ENCODE assay signal across 11 mouse cellular contexts in genomic region chr15:98987661-98988181, GRCm38 (mm10). TPM values are rescaled to one million over a fixed set of nuclear protein-coding genes. Genes with fewer than 3 reads are reported as not detected.
DNase-seq lines count a peak whose midpoint lies in the region; ATAC-seq and TF ChIP-seq lines count a peak whose summit lies in the region.
"Had no signal": no experiment of that assay in that cellular context is flagged by ENCODE, and none has a peak within 500 bp of the region (broad histone marks: within the 10 kb centered on the region; RNA-seq: fewer than 3 reads in every experiment).

No protein-coding gene starts in this region.

- TF ChIP-seq CTCF in brain, embryonic 14.5 days (IDR thresholded peaks at IDR 0.05; ENCODE audit: borderline replicate concordance, extremely low read depth, insufficient read depth, insufficient read length), result no peak

- H3K36me3 ChIP-seq in heart, embryonic 14.5 days (ENCODE audit: control insufficient read depth, insufficient read depth, low read length), result no peaks in the 10 kb centered on the region
- no peaks in the 10 kb centered on the region for H3K36me3 ChIP-seq in heart, embryonic 15.5 days
- peaks cover 5% of the 10 kb centered on the region; the same call in 1 of the 2 replicates for H3K36me3 ChIP-seq in midbrain, embryonic 14.5 days (ENCODE audit: control insufficient read depth, insufficient read depth, low read length)

- no peak for TF ChIP-seq POLR2A in brain, embryonic 14.5 days (IDR thresholded peaks at IDR 0.05; ENCODE audit: borderline replicate concordance, extremely low read depth, insufficient read depth, insufficient read length, poor library complexity, severe bottlenecking)

- WGBS in heart, embryonic 14.5 days, result 46% methylated on average over 8 of the region's 8 CpGs
- 54% methylated on average over 8 of the region's 8 CpGs for WGBS in heart, embryonic 15.5 days
- WGBS in midbrain, embryonic 14.5 days, result 10% methylated on average over 8 of the region's 8 CpGs

- no peaks in the 10 kb centered on the region for H3K27me3 ChIP-seq in heart, embryonic 14.5 days (ENCODE audit: control insufficient read depth, insufficient read depth, low read length)
- H3K27me3 ChIP-seq in heart, embryonic 15.5 days, result no peaks in the 10 kb centered on the region
- H3K27me3 ChIP-seq in midbrain, embryonic 14.5 days (ENCODE audit: control insufficient read depth, insufficient read depth, low read length), result no peaks in the 10 kb centered on the region

- no peak overlapping the region for H3K4me3 ChIP-seq in heart, embryonic 14.5 days (ENCODE audit: control insufficient read depth in 1 of 2, insufficient read depth in 1 of 2, low read depth in 1 of 2, low read length in 2 of 2)
- H3K4me3 ChIP-seq in heart, embryonic 15.5 days, result no peak overlapping the region
- H3K4me3 ChIP-seq in midbrain, embryonic 14.5 days (replicated peaks; ENCODE audit: low read depth, low read length), result peak overlapping the region; percentile 55

- peak overlapping the region; percentile 95 to 96 for H3K27ac ChIP-seq in heart, embryonic 14.5 days (replicated peaks in 1 of 2; ENCODE audit: control insufficient read depth in 1 of 2, insufficient read depth in 1 of 2, low read depth in 2 of 2, low read length in 2 of 2)
- peak overlapping the region; percentile 94 for H3K27ac ChIP-seq in heart, embryonic 15.5 days
- H3K27ac ChIP-seq in midbrain, embryonic 14.5 days (replicated peaks; ENCODE audit: low read depth, low read length), result peak overlapping the region; percentile 99

- H3K4me2 ChIP-seq in heart, embryonic 14.5 days (ENCODE audit: low read length), result 0 out of 2 replicates have a peak overlapping the region, but pooled peaks have one; percentile 6
- no peak overlapping the region for H3K4me2 ChIP-seq in heart, embryonic 15.5 days
- H3K4me2 ChIP-seq in midbrain, embryonic 14.5 days (ENCODE audit: low read length), result peak overlapping the region; percentile 98

- peak overlapping the region; percentile 42; the same call in 1 of the 2 replicates for H3K9ac ChIP-seq in heart, embryonic 14.5 days (ENCODE audit: low read length)
- 0 out of 2 replicates have a peak overlapping the region, but pooled peaks have one; percentile 5 for H3K9ac ChIP-seq in heart, embryonic 15.5 days
- H3K9ac ChIP-seq in midbrain, embryonic 14.5 days (replicated peaks; ENCODE audit: low read length), result peak overlapping the region; percentile 97

- ATAC-seq in heart, embryonic 14.5 days (ENCODE audit: insufficient number of reproducible peaks, insufficient read depth, low FRiP score, low read depth), result no peak
- no peak for ATAC-seq in heart, embryonic 15.5 days (replicated peaks; ENCODE audit: insufficient number of reproducible peaks, insufficient read depth, low FRiP score, low read depth)
- no peak for ATAC-seq in midbrain, embryonic 14.5 days (ENCODE audit: low FRiP score, low TSS enrichment)

- H3K9me3 ChIP-seq in heart, embryonic 14.5 days (ENCODE audit: control insufficient read depth, low read length), result no peaks in the 10 kb centered on the region
- H3K9me3 ChIP-seq in heart, embryonic 15.5 days (replicated peaks), result no peaks in the 10 kb centered on the region
- H3K9me3 ChIP-seq in midbrain, embryonic 14.5 days (ENCODE audit: control insufficient read depth, low read length), result no peaks in the 10 kb centered on the region

- no peak for DNase-seq in heart, postnatal 4 days
- peak; percentile 46 for DNase-seq in brain, embryonic 14.5 days (ENCODE audit: low read depth)
- no peak for DNase-seq in midbrain, embryonic 14.5 days
- no peak for DNase-seq in frontal cortex, postnatal 10 days (ENCODE audit: low spot score in 2 of 2)
- no peak for DNase-seq in layer of hippocampus, adult 18-20 months (ENCODE audit: low spot score in 2 of 2)
- DNase-seq in frontal cortex, adult 2 months (ENCODE audit: extremely low spot score in 1 of 2, low spot score in 1 of 2), result no peak
- DNase-seq: gastrocnemius, postnatal 10 days; right cerebral cortex, postnatal 25 days had no signal

- H3K4me1 ChIP-seq in heart, embryonic 14.5 days (ENCODE audit: control insufficient read depth in 2 of 2, insufficient read depth in 2 of 2, low read length in 2 of 2), result peaks cover 28 to 61% of the 10 kb centered on the region in 2 experiments
- H3K4me1 ChIP-seq in heart, embryonic 15.5 days (replicated peaks), result peaks cover 76% of the 10 kb centered on the region
- peaks cover 71% of the 10 kb centered on the region for H3K4me1 ChIP-seq in midbrain, embryonic 14.5 days (ENCODE audit: control insufficient read depth, insufficient read depth, low read length)

RNA-seq across cellular contexts. Expression of gene Tuba1a, which starts 34.2 kb away (rescaled TPM):
- 790 and 917 TPM in 2 replicates for polyA plus RNA-seq in heart, embryonic 14.5 days (2014; fragmentation: Nextera tagmentation; extraction: Ambion mirVana)
- 100 to 1,000 TPM; 435 TPM for total RNA-seq in heart, postnatal 4 days (2021)
- polyA plus RNA-seq in brain, embryonic 14.5 days (2012; rRNA removed), result 11,216 and 14,471 TPM in 2 replicates
- polyA plus RNA-seq in heart, embryonic 15.5 days (2015; fragmentation: Nextera tagmentation; extraction: Ambion mirVana), result 719 and 906 TPM in 2 replicates
- polyA plus RNA-seq in midbrain, embryonic 14.5 days (2014; fragmentation: Nextera tagmentation; extraction: Ambion mirVana), result 17,220 and 18,751 TPM in 2 replicates
- 100 to 1,000 TPM; 699 to 750 TPM for total RNA-seq in layer of hippocampus, adult 18-20 months (2021)
- 1,817 and 1,854 TPM in 2 replicates for polyA plus RNA-seq in frontal cortex, adult 2 months (2012; rRNA removed)

RNA-seq across cellular contexts. Expression of gene Gm49450, which starts 34.4 kb away (rescaled TPM):
- not detected in 2 replicates for polyA plus RNA-seq in heart, embryonic 14.5 days (2014; fragmentation: Nextera tagmentation; extraction: Ambion mirVana)
- not detected for total RNA-seq in heart, postnatal 4 days (2021)
- polyA plus RNA-seq in brain, embryonic 14.5 days (2012; rRNA removed), result 136 and 183 TPM in 2 replicates
- not detected in 2 replicates for polyA plus RNA-seq in heart, embryonic 15.5 days (2015; fragmentation: Nextera tagmentation; extraction: Ambion mirVana)
- not detected in 2 replicates for polyA plus RNA-seq in midbrain, embryonic 14.5 days (2014; fragmentation: Nextera tagmentation; extraction: Ambion mirVana)
- total RNA-seq in layer of hippocampus, adult 18-20 months (2021), result not detected
- polyA plus RNA-seq in frontal cortex, adult 2 months (2012; rRNA removed), result 0.17 and 3.5 TPM in 2 replicates
- total RNA-seq: gastrocnemius, postnatal 10 days; liver, adult 2 months had no signal

RNA-seq across cellular contexts. Expression of gene Tuba1c, which starts 42.0 kb away (rescaled TPM):
- polyA plus RNA-seq in heart, embryonic 14.5 days (2014; fragmentation: Nextera tagmentation; extraction: Ambion mirVana), result 143 and 146 TPM in 2 replicates
- 100 to 1,000 TPM; 200 to 203 TPM for total RNA-seq in heart, postnatal 4 days (2021)
- polyA plus RNA-seq in brain, embryonic 14.5 days (2012; rRNA removed), result 62.6 and 100 TPM in 2 replicates
- 117 and 139 TPM in 2 replicates for polyA plus RNA-seq in heart, embryonic 15.5 days (2015; fragmentation: Nextera tagmentation; extraction: Ambion mirVana)
- polyA plus RNA-seq in midbrain, embryonic 14.5 days (2014; fragmentation: Nextera tagmentation; extraction: Ambion mirVana), result 13.5 and 24.8 TPM in 2 replicates
- total RNA-seq in layer of hippocampus, adult 18-20 months (2021), result 10 to 100 TPM; 48.9 to 55.6 TPM
- polyA plus RNA-seq in frontal cortex, adult 2 months (2012; rRNA removed), result 5.8 and 10.6 TPM in 2 replicates

RNA-seq across cellular contexts. Expression of gene Tuba1b, which starts 53.4 kb away (rescaled TPM):
- 1,494 and 1,560 TPM in 2 replicates for polyA plus RNA-seq in heart, embryonic 14.5 days (2014; fragmentation: Nextera tagmentation; extraction: Ambion mirVana)
- total RNA-seq in heart, postnatal 4 days (2021), result 100 to 1,000 TPM; 873 to 889 TPM
- 2,160 and 2,864 TPM in 2 replicates for polyA plus RNA-seq in brain, embryonic 14.5 days (2012; rRNA removed)
- 1,310 and 1,493 TPM in 2 replicates for polyA plus RNA-seq in heart, embryonic 15.5 days (2015; fragmentation: Nextera tagmentation; extraction: Ambion mirVana)
- polyA plus RNA-seq in midbrain, embryonic 14.5 days (2014; fragmentation: Nextera tagmentation; extraction: Ambion mirVana), result 1,095 and 1,120 TPM in 2 replicates
- 100 to 1,000 TPM; 448 to 490 TPM for total RNA-seq in layer of hippocampus, adult 18-20 months (2021)
- polyA plus RNA-seq in frontal cortex, adult 2 months (2012; rRNA removed), result 1,157 and 1,186 TPM in 2 replicates

Comparison
In these comparisons a context has a peak if more than half of its experiments do, and no peak if none do; other contexts are left out.
1. H3K9ac ChIP-seq: peak in every context shown above with its lines; median percentile 97 in midbrain, embryonic 14.5 days; 42 in heart, embryonic 14.5 days; 5 in heart, embryonic 15.5 days.
2. RNA of gene Gm49450, which starts 34.4 kb away (polyA plus RNA-seq): 136 to 183 TPM in brain, embryonic 14.5 days; 0.17 to 3.5 TPM in frontal cortex, adult 2 months, not detected in heart, embryonic 14.5 days, not detected in heart, embryonic 15.5 days and not detected in midbrain, embryonic 14.5 days; every median in the first group is over 10 times any median in the second.
3. Peak in every context shown above with its lines, with median percentiles within 50 percentile points of each other: H3K27ac ChIP-seq.